12 mouse cellular contexts compared by ENCODE assay signal in the genomic region with DNA sequence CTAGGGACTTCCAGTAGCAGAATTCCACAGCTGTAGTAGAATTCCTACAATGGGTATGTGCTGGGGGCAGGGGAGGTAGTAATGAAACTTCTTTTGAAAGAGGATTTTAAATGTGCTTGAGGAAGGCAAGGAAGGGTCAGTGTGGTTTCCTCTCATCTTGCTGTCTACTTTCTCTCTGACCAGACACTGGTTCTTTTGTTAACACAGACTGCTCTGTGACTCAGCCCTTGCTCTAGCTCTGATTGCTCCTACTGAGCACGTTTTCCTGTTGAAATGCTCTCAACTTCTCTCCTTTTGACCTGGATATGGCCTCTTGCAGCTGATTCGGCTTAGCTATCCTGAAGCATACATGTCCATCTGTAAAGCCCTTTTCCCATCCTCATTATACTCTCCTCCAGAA.
"Had no signal": no experiment of that assay in that cellular context is flagged by ENCODE, and none has a peak within 500 bp of the region (broad histone marks: within the 10 kb centered on the region; RNA-seq: fewer than 3 reads in every experiment).

No protein-coding gene starts in this region.

- H3K4me1 ChIP-seq: limb, embryonic 10.5 days had no signal

- H3K4me2 ChIP-seq: liver, embryonic 11.5 days; lung, embryonic 14.5 days; midbrain, embryonic 11.5 days had no signal

- H3K27ac ChIP-seq: left cerebral cortex, adult 2 months; limb, embryonic 10.5 days had no signal

- H3K36me3 ChIP-seq: limb, embryonic 10.5 days had no signal

- H3K4me3 ChIP-seq: left cerebral cortex, adult 2 months; limb, embryonic 10.5 days; megakaryocyte, embryonic 14.5 days had no signal

- DNase-seq: kidney, postnatal 25 days; lung, embryonic 14.5 days; lung, postnatal 10 days; lung, postnatal 4 days; right cerebral cortex, postnatal 25 days; thymus, adult 18-20 months; thymus, postnatal 36 days had no signal
